Mouse (Mus musculus) bone marrow, adult 2 months (tissue): ENCODE measurements around the gene Mss51. TPM values are rescaled to one million over a fixed set of nuclear protein-coding genes. Genes with fewer than 3 reads are reported as not detected.

Experiments used
- H3K27ac ChIP-seq: fragments of 200-500 bp; 2 replicates; pipeline ENCODE4 v1.5.1; 2012; ENCODE audit warnings: low read depth, mild to moderate bottlenecking, control low read depth, inconsistent platforms, low read length; ENCODE audit not compliant: control insufficient read depth, poor library complexity, insufficient read depth
- H3K4me1 ChIP-seq: fragments of 200-500 bp; 2 replicates; pipeline ENCODE4 v1.6.1; 2011; ENCODE audit warnings: low read length; ENCODE audit not compliant: control insufficient read depth, insufficient read depth
- H3K4me3 ChIP-seq: fragments of 200-500 bp; replicated peaks from 2 replicates; pipeline ENCODE3; 2011; ENCODE audit warnings: mild to moderate bottlenecking, low read depth, low read length, control low read depth; ENCODE audit not compliant: control insufficient read depth
- CTCF ChIP-seq: fragments of 200-500 bp; IDR thresholded peaks from 2 replicates; pipeline ENCODE4 v1.5.1; 2011; ENCODE audit warnings: low read length, control low read depth; ENCODE audit not compliant: control insufficient read depth, insufficient read depth
- POLR2A ChIP-seq: fragments of 200-500 bp; IDR thresholded peaks from 2 replicates; pipeline ENCODE4 v1.6.1; 2011; ENCODE audit warnings: low read depth, mild to moderate bottlenecking, control low read depth, low read length, borderline replicate concordance; ENCODE audit not compliant: control insufficient read depth
- WGBS: fragments of 180-500 bp; shearing (Covaris S2); methylation state at CpG from one replicate; pipeline ENCODE4 v1.1.7; 2018; 5-methylcytosine and 5-hydroxymethylcytosine counted together
- polyA plus RNA-seq: library from polyadenylated mRNA; stranded (reverse); fragments of >200 nt; gene quantifications from 2 replicates; pipeline ENCODE4 v1.2.4, GENCODE M21; 2011; ENCODE audit warnings: low replicate concordance; ENCODE audit not compliant: missing spikeins, insufficient read depth, insufficient read length

Gene Mss51
- polyA plus RNA-seq, 1 experiment: 7.7 TPM

GRCm38 (mm10) chr14:20436976-20437375 lies 59.7 kb downstream of the Mss51 start:
- H3K27ac ChIP-seq: no peak overlapping the region
- H3K4me3 ChIP-seq: no peak overlapping the region
- WGBS: 31% methylated on average over 6 of the region's 6 CpGs
- TF ChIP-seq POLR2A (no peak), CTCF (no peak)
- no peaks in the 10 kb centered on the region for H3K4me1 ChIP-seq

Other genes with a start within 250 kb of the Mss51 start
- not detected in 2 replicates for gene Kcnk16, start 227.7 kb downstream of the Mss51 start, polyA plus RNA-seq
- gene Nudt13, start 202.2 kb downstream of the Mss51 start, polyA plus RNA-seq: 9.8 and 16.9 TPM in 2 replicates
- 11.1 and 18.7 TPM in 2 replicates for gene Ecd, start 148.8 kb downstream of the Mss51 start, polyA plus RNA-seq
- 6.9 and 16.8 TPM in 2 replicates for gene Fam149b, start 148.7 kb downstream of the Mss51 start, polyA plus RNA-seq
- gene Dnajc9, start 108.0 kb downstream of the Mss51 start, polyA plus RNA-seq: 90.4 and 102 TPM in 2 replicates
- gene Mrps16, start 103.3 kb downstream of the Mss51 start, polyA plus RNA-seq: 21.8 and 78.8 TPM in 2 replicates
- gene Cfap70, start 44.7 kb downstream of the Mss51 start, polyA plus RNA-seq: 2.5 TPM in 1 of 2 replicates, not detected in the other
- gene Anxa7, start 16.8 kb downstream of the Mss51 start, polyA plus RNA-seq: 28.3 and 34.6 TPM in 2 replicates
- gene Ppp3cb, start 49.7 kb upstream of the Mss51 start, polyA plus RNA-seq: 23.8 and 35.0 TPM in 2 replicates
- gene Usp54, start 144.2 kb upstream of the Mss51 start, polyA plus RNA-seq: 2.2 and 6.4 TPM in 2 replicates
- gene Myoz1, start 159.6 kb upstream of the Mss51 start, polyA plus RNA-seq: 4.7 TPM in 1 of 2 replicates, not detected in the other
- gene Synpo2l, start 171.5 kb upstream of the Mss51 start, polyA plus RNA-seq: 0.70 TPM in 1 of 2 replicates, not detected in the other
- gene Sec24c, start 177.4 kb upstream of the Mss51 start, polyA plus RNA-seq: 29.8 and 49.6 TPM in 2 replicates
- 3.6 and 5.8 TPM in 2 replicates for gene Fut11, start 198.1 kb upstream of the Mss51 start, polyA plus RNA-seq
- 44.3 and 106 TPM in 2 replicates for gene Chchd1, start 206.1 kb upstream of the Mss51 start, polyA plus RNA-seq
- 48.8 and 105 TPM in 2 replicates for gene Zswim8, start 210.7 kb upstream of the Mss51 start, polyA plus RNA-seq
- gene Ndst2, start 237.7 kb upstream of the Mss51 start, polyA plus RNA-seq: 21.1 and 50.0 TPM in 2 replicates